Mouse (Mus musculus) gastrocnemius, postnatal 4 days (tissue): ENCODE results near the gene Vegfb. TPM values are rescaled to one million over a fixed set of nuclear protein-coding genes. Genes with fewer than 3 reads are reported as not detected.

ENCODE experiments used
- DNase-seq, 2 experiments: peaks; one replicate each; pipeline ENCODE4 v3.0.0; 2021 to 2022; ENCODE audit warnings: low spot score in 2 of 2, mixed read lengths in 2 of 2
- long read RNA-seq, 2 experiments: library from polyadenylated mRNA; stranded (forward); transcript quantifications; one replicate each; pipeline ENCODE4 v2.0.0; 2021
- total RNA-seq, 2 experiments: library from RNA; stranded (reverse); gene quantifications; 2 replicates each; pipeline ENCODE4 v1.2.3; 2021

Gene Vegfb
- 10 to 100 TPM; 68.0 to 73.0 TPM for total RNA-seq
- long read RNA-seq, experiment 1, transcript Vegfb-201 (7 exons, 1,281 nt) = minor isoform, 26 of 65 reads
- long read RNA-seq, experiment 1, transcript Vegfb-202 (7 exons, 1,158 nt) = major isoform, 27 of 65 reads
- long read RNA-seq, experiment 1, partial matches to known transcripts = 4 of 65 reads
- long read RNA-seq, experiment 1, other reads (novel, unspliced or antisense) = 8 of 65 reads
- long read RNA-seq, experiment 2, transcript Vegfb-201 (7 exons, 1,281 nt) = major isoform, 33 of 76 reads
- long read RNA-seq, experiment 2, transcript Vegfb-202 (7 exons, 1,158 nt) = minor isoform, 29 of 76 reads
- long read RNA-seq, experiment 2, partial matches to known transcripts = 5 of 76 reads
- long read RNA-seq, experiment 2, other reads (novel, unspliced or antisense) = 9 of 76 reads

DNA sequence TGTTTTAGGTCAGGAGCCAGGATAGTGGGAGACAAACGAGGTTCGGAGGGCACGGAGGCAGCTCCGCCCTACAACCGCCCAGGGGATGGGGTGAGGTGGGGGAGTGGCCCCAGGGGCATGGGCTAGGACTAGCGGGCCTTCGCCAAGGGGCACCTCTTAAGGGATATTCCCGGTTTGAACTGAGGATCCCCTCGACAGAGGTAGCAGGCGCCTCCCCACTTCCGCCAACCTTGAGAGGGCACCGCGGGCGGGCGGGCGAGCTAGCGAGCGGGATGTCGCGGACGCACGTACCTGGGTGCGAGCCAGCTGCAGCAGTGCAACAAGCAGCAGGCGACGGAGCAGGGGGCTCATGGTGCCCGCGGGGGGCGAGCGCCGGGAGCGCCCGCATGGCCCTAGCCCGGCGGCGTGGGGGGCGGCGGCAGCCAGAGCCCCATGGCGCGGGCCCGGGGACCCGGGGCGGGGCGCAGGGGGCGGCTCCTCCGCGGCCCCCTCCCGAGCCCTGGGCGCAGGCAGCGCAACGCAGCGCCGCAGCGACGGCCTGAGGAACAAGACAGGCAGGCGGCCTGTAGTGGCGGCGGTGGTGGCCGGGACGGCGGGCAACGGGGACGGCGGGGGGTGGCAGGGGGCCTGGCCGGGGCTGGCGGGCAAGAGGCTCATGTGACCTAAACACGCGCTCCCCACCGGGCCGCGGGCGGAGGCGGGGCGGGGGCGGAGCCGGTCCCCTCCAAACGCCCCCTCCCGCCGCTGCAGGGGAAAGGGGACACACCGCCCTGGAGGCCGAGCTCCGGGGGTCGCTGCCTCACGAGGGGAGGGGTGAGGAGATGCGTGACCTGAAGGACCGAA lies at the start of gene Vegfb:
Gene Vegfb (minus strand): TSS at position 591 of the 843 bp plus-strand sequence.
- peak in 1 of 2 experiments; percentile 70 for DNase-seq

DNA sequence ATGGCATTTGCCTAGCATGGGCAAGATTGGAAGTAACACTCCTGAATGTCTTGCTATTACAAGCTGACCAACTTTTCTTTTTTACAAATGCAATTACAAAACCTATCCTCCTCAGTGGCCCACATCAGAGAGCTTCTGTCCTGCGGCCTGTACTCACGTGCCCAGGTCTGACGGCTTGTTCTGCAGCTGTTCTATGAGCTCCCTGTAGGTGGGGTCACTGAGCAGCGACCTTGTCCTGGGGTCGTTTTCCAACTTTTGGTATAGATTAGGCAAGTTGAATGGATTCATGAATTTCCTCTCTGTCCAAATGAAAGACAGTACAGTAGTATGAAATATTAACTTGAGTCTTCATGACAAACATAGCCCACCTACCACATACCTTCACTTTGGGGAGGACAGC lies 46.6 kb upstream of the Vegfb start:
- DNase-seq = no peak

DNA sequence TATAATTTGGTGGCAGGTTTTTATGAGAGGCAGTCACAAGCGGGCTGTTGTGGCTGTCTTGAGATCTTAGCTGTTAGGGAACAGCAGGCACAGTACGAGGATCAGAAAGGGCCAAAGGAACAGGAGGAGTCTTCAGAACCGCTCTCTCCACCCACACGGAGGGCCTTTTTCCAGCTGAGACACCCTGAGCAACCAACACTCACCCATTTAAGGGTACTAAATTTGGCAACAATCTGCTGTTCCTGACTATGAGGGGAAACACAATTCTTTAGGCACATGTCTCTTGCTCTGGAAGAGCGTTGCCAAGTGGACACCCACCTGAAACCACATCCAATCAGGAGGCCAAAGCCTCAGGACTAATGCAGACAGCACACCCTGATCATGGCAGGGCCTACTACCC lies 42.1 kb upstream of the Vegfb start:
- no peak for DNase-seq

DNA sequence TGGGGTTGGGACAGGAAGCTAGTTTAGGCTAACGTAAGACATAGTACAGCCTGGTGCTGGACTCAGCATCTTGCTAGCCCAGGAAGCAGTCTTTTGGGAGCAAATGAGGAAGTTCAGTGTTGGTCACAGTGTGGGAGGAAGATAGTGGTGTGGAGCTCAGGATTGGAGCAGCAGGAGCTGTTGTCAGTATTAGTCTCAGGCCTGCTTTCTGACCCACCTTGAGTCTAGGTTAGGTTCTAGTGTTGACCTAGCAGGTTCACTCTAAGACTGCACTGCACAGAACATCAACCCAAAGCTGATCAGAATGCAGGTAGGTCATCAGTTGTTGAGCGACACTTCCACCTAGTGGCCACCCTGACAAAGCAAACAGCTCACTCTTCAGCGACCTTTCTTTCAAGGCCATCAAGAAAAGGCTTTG lies 32.8 kb upstream of the Vegfb start:
- DNase-seq = no peak

DNA sequence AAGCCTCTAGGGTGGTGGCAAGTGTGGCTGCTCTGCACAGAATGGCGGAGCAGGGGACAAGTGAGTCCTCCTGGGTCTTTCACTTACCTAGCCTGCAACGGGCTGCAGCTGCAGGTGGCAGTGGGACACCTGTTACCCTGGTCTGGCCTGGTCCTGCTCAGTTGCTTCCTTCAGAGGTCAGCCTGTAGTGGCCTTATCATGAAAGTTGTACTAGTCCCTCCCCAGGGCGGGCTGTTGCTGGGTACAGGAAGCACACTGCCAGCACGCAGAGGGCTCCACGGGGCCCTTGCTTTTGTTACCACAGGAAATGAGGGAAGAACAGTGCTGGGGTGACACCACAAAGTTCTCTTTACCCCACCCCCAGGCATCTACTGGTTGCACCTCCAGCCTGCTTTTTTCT lies 31.7 kb upstream of the Vegfb start, which contains the start of gene Fermt3:
Gene Fermt3 (minus strand): TSS at position 279 of the 400 bp plus-strand sequence.
- DNase-seq = no peak

DNA sequence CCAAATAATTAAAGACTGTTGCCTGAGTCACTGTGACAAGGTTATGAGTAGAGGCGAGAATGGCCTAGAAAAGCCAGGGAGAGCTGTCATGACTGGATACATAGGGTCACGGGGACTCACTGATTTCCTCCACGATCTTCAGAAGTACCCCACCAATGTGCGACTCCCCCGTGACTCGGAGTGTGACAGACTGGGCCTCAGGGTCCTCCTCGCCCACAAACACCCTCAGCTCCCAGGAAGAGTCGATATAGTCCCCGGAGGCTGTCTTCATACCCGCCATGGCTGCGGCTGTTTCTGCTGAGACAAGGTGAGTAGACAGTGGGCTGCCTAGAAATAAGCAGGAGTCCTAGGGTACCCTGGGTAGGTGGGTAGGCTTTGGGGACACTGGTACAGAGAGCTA lies 31.1 kb upstream of the Vegfb start:
- no peak for DNase-seq

DNA sequence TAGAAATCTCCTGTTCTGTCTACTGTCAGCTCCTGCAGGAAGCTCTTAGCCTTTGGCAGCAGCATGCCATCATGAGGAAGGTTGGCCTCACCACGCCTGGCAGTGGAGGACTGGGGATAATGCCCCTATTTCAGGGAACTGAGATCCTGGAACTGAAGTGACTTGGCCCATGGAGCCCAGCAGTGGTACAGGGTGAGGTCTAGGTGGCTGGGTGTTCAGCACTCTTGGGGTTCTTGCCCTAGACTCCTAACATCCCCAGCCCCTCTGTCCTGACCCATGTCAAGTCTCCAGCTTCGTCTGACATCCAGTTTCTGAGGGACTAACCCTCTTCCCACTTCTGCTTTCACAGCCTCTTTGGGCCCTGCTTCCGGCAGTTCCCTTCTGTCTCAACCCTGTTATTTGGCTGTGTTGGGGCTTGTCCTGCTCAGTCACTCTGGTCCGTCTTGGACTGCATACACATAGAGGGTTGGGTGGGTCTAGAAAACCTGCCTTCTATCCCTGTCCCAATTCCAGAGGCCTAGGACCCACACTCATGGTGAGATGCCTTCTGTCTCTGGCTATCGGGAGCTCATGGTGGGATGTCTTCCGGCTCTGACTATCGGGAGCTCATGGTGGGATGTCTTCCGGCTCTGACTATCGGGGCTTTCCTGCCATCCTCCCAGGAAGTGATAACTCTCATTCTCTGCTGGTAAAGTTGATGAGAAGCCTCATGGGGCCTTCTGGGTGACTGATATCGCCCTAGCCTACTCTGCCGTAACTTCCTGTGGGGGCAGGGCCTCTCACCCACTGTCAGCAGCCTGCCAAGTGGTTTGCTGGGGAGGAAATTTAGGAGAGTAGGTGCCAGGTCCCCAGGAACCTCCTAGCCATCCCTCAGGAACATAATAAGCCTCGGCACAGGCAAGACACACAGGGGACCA lies 30.3 kb upstream of the Vegfb start:
- DNase-seq = no peak

DNA sequence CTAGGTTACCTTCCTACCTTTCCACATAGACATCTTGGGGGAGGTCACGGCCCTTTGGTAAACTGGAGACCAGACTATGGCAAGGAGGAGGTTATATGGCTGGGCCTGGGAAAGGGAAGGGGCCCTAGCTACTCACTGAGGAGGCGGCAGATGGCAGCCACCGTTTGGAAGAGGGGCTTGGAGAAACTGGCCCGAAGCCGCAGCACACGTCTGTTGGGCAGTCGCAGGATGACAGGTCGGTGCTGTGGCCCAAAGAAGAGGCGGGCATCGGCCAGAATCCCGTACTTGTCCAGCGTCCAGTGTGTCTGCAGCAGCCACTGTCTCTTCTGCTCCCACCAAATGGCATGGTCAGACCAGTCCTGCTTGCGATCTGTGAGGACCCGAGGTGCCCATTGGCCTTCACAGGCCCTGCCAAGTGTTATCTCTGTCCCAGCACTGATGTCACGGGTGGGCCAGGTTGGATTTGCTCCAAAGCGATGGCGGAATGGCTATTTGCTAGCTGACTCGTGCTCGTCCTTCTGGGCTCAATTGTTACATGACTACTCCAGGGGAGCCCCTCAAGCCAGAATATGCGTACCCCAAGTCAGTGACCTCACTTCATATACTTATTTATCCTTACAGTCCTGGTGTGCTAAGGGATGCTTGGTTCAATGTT lies 27.2 kb upstream of the Vegfb start:
- no peak for DNase-seq

DNA sequence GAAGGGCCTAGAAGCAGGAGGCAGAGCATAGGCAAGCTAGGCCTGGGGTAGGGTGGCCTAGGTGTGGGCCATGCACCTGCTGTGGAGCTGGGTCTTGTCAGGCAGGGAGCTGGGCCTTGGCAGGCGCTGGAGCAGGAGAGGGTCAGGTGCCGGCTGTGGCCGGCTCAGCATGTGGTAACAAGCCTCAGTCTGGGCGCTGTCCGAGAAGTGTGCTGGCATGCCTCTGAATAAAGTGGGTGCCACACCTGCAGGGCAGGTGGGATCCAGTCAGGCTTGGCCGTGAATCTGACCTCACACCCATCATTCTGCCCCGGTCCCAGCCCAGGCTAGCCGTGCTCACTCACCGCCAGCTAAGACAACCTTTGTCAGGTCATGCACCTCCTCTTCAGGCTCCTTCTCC lies 26.5 kb upstream of the Vegfb start:
- no peak for DNase-seq

DNA sequence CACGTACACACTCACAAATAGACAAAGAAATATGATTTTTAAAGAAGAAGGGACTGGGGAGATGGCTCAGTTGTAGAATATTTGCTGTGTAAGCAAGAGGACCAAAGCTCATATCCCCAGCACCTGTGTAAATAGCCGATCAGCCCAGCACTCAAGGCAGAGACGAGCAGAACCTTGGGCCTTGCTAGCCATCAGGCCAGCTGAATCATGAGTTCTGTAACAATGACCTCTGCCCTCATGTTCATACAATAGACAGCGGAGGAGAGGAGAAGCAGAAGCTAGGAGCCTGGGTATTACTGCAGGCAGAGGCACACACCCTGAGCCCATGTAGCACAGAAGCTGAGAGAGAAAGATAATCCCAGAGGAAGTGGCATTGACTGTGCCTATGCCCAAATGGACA lies 25.0 kb upstream of the Vegfb start:
- no peak for DNase-seq

DNA sequence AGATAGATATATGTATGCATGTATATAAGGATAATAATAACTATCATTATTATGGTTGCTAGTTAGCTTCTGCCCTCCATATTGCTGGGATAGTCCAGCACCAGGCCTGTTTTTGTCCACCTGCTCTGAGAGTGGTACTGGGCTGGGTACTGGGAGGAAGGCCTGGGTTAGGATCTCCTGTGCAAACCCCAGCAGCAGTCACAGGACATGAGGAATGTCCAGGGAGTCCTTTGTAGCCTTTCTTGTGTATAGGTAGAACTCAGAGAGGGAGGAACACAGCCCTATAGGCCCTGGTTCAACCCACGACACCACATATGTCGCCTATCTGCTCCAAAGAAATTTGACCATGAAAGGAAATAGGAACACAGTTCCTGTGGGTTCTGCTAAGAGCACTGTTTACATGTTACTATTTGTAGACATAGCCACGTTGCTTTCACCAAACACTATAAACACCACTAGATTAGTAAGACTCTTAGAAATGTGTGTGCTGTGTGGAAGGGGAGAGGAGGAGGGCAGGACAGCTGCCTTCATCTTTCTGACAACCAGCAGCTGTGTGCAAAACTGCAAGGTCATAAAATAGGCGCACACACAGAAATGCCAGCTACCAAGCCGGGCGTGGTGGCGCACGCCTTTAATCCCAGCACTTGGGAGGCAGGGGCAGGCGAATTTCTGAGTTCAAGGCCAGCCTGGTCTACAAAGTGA lies 19.6 kb upstream of the Vegfb start:
- no peak for DNase-seq

DNA sequence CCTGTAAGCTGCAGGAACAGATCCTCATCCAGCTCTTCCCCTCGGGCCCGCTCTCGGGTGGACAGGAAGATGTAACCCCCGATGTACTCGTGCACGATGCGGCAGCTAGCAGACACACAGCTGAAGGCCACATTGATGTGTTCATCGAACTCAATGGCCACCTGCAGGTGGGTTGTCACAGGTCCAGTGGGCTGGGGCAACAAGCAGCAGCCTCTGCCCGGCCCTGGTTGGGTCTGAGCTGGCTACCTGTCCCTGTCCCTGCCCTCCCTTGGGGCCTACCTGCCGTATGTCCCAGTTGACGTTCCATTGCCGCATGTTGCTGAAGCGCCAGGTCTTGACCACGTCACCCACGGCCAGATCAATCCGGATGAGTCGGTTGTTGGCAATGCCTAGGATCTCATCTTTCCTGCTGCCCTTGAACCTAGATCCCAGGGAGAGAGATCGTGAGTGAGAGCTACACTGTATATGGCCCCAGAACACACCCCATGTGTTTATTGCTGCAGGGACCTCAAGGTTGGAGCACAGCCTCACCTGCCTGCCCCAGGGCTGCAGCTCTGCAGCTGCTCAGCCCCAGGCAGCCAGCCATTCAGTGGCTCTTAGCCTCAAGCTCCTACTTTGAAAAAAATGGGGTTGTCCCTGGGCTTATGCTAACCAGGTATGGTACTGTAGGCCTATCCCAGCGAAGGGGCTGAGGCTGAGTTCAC lies 12.1 kb upstream of the Vegfb start:
- DNase-seq = no peak

DNA sequence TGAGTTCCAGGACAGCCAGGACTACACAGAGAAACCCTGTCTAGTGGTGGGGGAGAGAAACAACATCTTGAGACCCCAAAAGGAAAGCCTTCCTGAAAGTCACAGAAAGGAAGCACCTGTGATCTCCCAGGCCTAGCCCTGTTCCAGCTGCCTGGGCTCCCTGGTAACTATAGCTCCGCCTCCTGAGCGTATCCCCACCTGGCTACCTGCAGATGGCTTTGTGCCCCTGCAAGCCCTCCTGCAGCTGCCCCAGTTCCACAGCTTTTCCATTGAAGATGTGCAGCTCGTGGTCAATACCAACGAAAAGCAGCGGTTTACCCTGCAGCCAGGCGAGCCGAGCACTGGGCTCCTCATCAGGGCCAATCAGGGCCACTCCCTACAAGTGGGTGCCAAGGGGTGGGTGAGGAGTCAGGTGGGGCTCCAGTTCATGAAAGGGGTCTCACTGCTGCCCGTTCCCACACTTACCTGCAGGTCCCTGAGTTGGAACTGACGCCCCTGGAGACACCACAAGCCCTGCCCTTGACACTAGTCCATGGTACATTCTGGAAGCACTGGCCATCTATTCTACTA lies 10.4 kb upstream of the Vegfb start:
- DNase-seq = no peak

DNA sequence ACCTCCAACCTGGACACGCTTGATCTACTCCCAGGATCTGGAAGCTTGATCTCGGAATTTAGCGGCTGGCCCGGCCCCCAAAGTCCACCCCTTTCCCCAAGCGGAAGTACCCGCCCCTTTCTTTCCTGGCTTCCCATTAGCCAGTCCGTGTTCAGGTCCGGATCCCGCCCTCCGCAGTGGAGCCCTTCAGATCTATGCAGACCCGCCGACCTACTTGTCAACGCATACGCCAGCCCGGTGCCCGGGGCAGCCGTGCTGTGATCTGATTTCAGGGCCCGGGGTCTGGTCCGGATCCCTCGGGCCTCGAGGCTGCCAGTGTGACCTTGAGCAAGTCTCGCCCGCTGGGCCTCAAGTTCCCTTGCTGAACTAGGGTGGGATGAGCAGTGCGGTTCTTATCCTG lies 8.6 kb upstream of the Vegfb start, which contains the start of the genes Nudt22 and Trpt1:
Gene Nudt22 (minus strand): TSS at position 112 of the 400 bp plus-strand sequence.
Gene Trpt1 (plus strand): TSS at position 126 of the 400 bp plus-strand sequence.
- DNase-seq = peak; percentile 73 to 86

DNA sequence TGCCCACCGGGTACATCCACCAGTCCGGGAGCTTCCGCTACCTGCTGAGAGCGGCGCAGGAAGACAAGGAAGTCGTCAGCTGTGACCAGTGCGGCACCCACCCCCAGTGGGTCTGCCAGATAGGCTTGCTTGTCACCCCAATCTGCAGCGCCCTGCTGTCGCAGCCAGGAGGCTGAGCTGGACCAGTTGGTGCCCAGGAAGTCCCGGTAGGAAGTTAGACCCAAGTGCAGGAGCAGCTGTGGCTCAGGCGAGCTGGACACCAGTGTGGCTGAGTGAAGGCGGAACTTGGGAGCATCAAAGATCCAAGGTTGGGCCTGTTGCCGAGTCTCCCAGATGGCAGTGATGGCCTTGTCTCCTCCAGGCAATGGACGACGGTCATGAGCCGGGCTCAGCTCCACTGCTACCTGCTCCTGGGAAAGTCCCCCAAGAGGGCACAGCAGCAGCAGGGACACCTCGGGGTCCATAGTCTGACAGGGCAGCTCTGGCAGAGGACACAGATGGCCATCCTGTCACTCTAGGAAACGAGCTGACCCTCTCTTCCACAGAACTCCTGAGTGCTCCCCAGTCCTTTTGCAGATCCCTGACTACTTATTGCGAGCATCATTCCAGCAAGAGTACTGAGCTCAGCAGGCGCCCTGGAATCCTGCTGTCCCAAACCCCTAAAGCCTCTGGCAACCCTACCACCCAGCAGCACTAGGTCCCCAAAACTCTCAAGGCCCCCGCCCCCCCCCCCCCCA lies 8.0 kb upstream of the Vegfb start:
- DNase-seq = peak in 1 of 2 experiments; percentile 29

DNA sequence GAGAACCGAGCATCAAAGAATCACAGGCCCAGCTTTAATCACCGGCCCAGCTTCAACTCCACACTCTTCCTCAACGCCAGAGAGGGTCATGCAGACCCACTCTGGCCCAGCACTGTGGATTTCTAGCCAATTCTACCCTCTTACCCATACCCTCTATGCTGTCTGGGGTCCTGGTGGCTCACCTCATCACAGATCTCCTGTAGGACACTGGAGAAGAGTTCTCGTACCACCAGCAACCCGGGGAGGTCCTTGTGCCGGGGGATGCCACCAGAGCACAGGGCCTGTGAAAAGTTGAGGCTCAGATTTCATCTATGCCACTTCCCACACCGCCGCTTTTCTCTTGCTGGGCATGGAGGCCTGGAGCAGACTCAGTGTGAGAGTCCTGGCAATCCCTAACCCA lies 7.0 kb upstream of the Vegfb start:
- DNase-seq = no peak

DNA sequence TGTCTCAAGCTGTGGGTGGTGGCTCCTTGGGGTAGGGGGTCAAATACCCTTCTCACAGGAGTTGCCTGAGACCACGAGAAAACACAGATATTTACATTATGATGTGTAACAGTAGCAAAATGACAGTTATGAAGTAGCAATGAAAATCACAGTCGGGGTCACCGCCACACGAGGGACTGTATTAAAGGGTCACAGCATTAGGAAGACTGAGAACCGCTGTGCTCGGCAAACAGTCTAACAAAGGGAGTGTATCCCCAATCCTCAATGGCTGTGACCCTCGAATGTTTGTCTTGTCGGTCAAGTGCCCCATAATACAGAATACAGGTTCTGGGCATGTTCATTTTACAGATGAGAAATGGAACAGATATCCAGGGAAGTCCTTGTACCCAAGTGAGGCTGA lies 6.6 kb upstream of the Vegfb start:
- no peak for DNase-seq
